Mouse (Mus musculus) ovary, postnatal 36 days (tissue): ENCODE measurements at regions not wholly inside any gene's neighbourhood (a gene's known extent, or its start where the extent isn't known, plus 50 kb on each side); places are given as distances from the start of the nearest gene placed in this dataset.
A peak's percentile ranks its signal among the peaks of the same experiment; 100 is the strongest.

Source experiments
- DNase-seq: peaks from one replicate; pipeline ENCODE4 v3.0.0; 2022; ENCODE audit warnings: low spot score, mixed read lengths

DNA sequence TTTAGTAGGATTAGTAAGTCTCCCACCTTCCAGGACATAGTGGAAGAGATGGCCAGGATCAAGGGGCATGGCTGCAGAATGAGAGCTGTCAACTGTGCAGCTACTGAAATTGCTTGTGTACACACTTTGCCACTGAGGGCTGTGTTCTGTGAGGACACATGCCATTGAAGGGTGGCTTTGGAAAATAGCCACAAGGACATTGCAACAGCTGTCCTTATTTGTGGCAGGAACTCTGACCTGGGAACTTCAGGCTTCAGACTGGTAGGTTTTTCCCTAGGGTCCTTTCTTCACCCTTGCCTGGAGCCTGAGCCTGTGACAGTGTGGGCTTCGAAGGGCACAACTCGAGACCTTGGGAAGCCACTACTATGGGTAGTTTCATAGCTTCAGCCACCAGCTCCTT, 64.2 kb upstream of the Ywhaq start:
- no peak for DNase-seq

DNA sequence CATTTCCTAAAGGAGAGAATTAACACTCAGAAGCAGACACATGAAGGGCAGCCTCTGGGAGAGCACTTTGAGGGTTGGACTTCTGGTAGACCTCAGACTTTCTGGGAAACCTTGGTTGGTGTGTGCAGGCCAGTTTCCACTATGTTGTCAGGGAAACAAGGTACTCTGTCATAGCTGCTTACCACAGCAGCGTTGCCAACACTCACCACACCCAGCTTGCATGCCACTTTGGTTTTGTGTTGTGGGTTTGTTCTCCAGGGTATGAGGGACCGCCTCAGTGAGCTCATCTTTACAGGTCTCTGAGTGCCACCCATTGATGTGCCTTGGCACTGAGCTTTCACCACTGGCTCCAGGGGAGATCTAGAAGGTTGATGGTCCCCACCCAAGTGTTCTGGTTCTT, 62.8 kb upstream of the Ywhaq start:
- DNase-seq, result no peak

DNA sequence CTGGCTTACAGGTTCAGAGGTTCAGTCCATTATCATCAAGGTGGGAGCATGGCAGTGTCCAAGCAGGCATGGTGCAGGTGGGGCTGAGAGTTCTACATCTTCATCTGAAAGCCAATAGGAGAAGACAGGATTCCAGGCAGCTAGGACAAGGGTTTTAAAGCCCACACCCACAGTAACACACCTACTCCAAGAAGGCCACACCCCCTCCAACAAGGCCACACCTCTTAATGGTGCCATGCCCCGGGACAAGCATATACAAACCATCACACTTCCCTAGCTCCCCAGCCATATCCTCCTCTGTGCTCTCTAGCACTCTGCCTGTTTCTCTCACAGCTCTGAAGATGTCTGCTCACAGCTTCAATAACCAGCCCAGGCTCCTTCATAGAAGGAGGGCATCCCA, 61.8 kb upstream of the Ywhaq start:
- DNase-seq, result no peak

GRCm38 (mm10) chr12:21476516-21476915, 59.1 kb upstream of the Ywhaq start:
- DNase-seq, result no peak

DNA sequence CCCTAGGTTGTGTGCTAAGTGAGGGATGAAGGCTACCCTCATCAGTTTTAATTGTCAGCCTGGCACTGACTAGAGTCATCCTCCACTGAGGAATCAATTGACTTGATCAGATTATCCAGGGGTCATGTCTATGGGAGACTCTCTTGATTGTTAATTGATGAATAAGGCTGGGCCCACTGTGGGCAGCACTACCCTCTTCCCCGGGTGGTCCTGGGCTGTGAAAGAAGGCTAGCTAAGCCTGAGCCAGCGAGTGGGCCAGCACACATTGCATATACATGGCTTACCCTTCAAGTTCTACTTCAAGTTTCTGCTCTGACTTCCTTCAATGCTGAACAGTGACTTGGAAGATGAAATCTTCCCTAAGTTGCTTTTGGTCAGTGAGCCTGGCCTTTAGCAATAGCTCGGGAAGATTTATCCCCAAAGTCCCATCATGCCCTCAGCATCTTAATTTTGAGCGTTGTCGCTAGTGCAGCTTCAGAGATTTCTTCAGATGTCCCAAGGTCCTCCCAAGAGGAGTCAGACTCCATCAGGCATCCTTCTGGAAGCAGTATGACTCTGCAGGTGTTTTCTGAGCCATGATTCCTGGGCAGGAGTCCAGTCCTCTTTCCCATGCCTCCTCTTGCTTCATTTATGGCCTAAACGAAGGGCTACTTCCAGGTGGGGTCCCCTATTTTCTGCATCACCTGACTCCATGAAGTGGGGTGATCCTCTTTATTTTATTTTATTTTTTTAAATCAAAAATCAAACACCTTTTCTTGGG, 55.7 kb upstream of the Ywhaq start:
- no peak for DNase-seq

- peak; percentile 19 for DNase-seq
These were observed 55.0 kb upstream of the Ywhaq start for GRCm38 (mm10) chr12:21472487-21472886.

DNA sequence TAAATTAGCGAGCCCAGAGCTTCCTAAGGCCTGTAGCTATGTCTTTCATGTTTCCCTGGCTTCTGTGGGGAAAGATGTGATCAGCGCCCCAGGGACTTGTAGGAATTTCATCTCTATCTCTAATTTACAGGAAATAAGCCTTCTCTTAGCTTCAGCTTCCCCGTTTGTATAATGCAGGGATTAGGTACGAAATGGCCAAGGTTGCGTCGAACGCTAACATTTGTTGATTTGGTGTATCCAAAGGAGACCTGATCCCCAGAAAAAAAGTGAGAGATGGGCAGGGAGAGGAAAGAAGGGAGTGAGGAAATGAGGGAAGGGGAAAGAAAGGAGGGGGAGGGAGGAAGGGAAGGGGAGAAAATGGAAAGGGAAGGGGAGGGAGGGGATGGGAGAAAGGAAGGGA, 54.5 kb upstream of the Ywhaq start:
- no peak for DNase-seq

- no peak for DNase-seq
These were observed 52.8 kb upstream of the Ywhaq start for GRCm38 (mm10) chr12:21470286-21470685.
